In the genomic region with DNA sequence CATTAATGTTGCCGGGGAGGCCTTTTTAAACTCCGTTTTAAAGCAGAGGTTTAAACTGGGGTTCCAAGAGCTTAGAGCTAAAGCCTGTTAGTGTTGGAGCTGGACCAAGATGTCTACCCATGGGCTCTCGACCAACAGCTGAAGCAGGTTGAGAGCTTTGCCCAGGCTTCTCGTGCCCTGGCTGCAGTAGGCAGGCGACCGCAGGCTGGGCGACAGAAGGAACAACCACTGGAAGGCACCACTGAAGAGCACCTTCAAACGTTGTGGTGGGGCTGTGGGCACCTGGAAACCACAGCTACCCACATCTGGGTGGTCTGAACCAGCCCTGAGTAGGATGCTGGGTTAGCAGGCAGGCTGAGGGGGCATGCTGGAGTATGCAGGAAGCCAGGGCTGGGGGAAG, we compare ENCODE assay signal across 18 mouse cellular contexts.
DNase-seq lines count a peak whose midpoint lies in the region; ATAC-seq and TF ChIP-seq lines count a peak whose summit lies in the region.
"Had no signal": no experiment of that assay in that cellular context is flagged by ENCODE, and none has a peak within 500 bp of the region (broad histone marks: within the 10 kb centered on the region; RNA-seq: fewer than 3 reads in every experiment).

No protein-coding gene starts in this region.

- WGBS in hindbrain, postnatal 0 days = 77% methylated on average over 8 of the region's 8 CpGs
- WGBS in hindbrain, embryonic 12.5 days = 90% methylated on average over 8 of the region's 8 CpGs
- 9% methylated on average over 8 of the region's 8 CpGs for WGBS in thymus, adult 2 months

- peak; percentile 14 for DNase-seq in hindbrain, postnatal 0 days (ENCODE audit: low spot score)
- peak; percentile 12 for DNase-seq in thymus, adult 2 months
- DNase-seq in thymus, postnatal 25 days = peak; percentile 23
- DNase-seq in kidney, postnatal 25 days = no peak
- no peak for DNase-seq in kidney, adult 8-10 months
- DNase-seq: adrenal gland, adult 2 months; adrenal gland, postnatal 25 days; cerebellum, adult 18-20 months; cerebellum, adult 9-11 months; embryo, embryonic 11 days; gastrocnemius, postnatal 10 days had no signal

- H3K27me3 ChIP-seq in hindbrain, postnatal 0 days (ENCODE audit: insufficient read depth, low read length) = no peaks in the 10 kb centered on the region
- H3K27me3 ChIP-seq in hindbrain, embryonic 12.5 days = peaks cover 23% of the 10 kb centered on the region
- peaks cover 11% of the 10 kb centered on the region for H3K27me3 ChIP-seq in thymus, adult 2 months (ENCODE audit: control insufficient read depth, insufficient read depth, low read length)
- H3K27me3 ChIP-seq: hindbrain, embryonic 15.5 days had no signal

- H3K4me2 ChIP-seq in hindbrain, postnatal 0 days (ENCODE audit: low read depth, low read length) = no peak overlapping the region
- H3K4me2 ChIP-seq in hindbrain, embryonic 12.5 days (replicated peaks) = no peak overlapping the region
- H3K4me2 ChIP-seq: embryonic facial prominence, embryonic 15.5 days; heart, embryonic 12.5 days; hindbrain, embryonic 15.5 days had no signal

- no peak for TF ChIP-seq POLR2A in thymus, adult 2 months (IDR thresholded peaks at IDR 0.05; ENCODE audit: control insufficient read depth, extremely low read depth, insufficient read depth, low read length, poor library complexity)

- no peak for ATAC-seq in hindbrain, postnatal 0 days
- ATAC-seq in hindbrain, embryonic 12.5 days (ENCODE audit: low FRiP score) = no peak
- ATAC-seq: forebrain, embryonic 16.5 days had no signal

- no peak overlapping the region for H3K9ac ChIP-seq in hindbrain, postnatal 0 days (replicated peaks; ENCODE audit: low read length)
- no peak overlapping the region for H3K9ac ChIP-seq in hindbrain, embryonic 12.5 days
- H3K9ac ChIP-seq: embryonic facial prominence, embryonic 15.5 days; heart, embryonic 12.5 days; hindbrain, embryonic 15.5 days had no signal

- H3K36me3 ChIP-seq in hindbrain, postnatal 0 days (ENCODE audit: insufficient read depth, low read length) = no peaks in the 10 kb centered on the region
- no peaks in the 10 kb centered on the region for H3K36me3 ChIP-seq in hindbrain, embryonic 12.5 days
- no peaks in the 10 kb centered on the region for H3K36me3 ChIP-seq in thymus, adult 2 months (ENCODE audit: control insufficient read depth, insufficient read depth, low read length)
- H3K36me3 ChIP-seq: embryonic facial prominence, embryonic 15.5 days; heart, embryonic 12.5 days; hindbrain, embryonic 10.5 days; hindbrain, embryonic 15.5 days had no signal

- no peaks in the 10 kb centered on the region for H3K9me3 ChIP-seq in hindbrain, postnatal 0 days (ENCODE audit: low read length)
- H3K9me3 ChIP-seq in hindbrain, embryonic 12.5 days (replicated peaks) = no peaks in the 10 kb centered on the region
- H3K9me3 ChIP-seq: embryonic facial prominence, embryonic 15.5 days; hindbrain, embryonic 15.5 days had no signal

- no peak for TF ChIP-seq CTCF in hindbrain, postnatal 0 days (IDR thresholded peaks at IDR 0.05; ENCODE audit: low read depth)
- TF ChIP-seq CTCF in thymus, adult 2 months (IDR thresholded peaks at IDR 0.05; ENCODE audit: borderline replicate concordance, control insufficient read depth, extremely low read depth, insufficient read depth, low read length, poor library complexity) = no peak

- H3K4me1 ChIP-seq in hindbrain, postnatal 0 days (ENCODE audit: insufficient read depth, low read length) = peaks cover 13% of the 10 kb centered on the region; the same call in 1 of the 2 replicates
- peaks cover 28% of the 10 kb centered on the region for H3K4me1 ChIP-seq in hindbrain, embryonic 12.5 days
- peaks cover 9% of the 10 kb centered on the region for H3K4me1 ChIP-seq in thymus, adult 2 months (replicated peaks; ENCODE audit: control insufficient read depth, insufficient read depth, low read length)

- H3K4me3 ChIP-seq in hindbrain, postnatal 0 days (ENCODE audit: low read length) = no peak overlapping the region
- no peak overlapping the region for H3K4me3 ChIP-seq in hindbrain, embryonic 12.5 days
- no peak overlapping the region for H3K4me3 ChIP-seq in thymus, adult 2 months (ENCODE audit: control insufficient read depth, insufficient read depth, low read length)
- H3K4me3 ChIP-seq: embryonic facial prominence, embryonic 15.5 days; erythroblast, embryonic 14.5 days; heart, embryonic 12.5 days; hindbrain, embryonic 10.5 days; hindbrain, embryonic 15.5 days had no signal

- no peak overlapping the region for H3K27ac ChIP-seq in hindbrain, postnatal 0 days
- H3K27ac ChIP-seq in hindbrain, embryonic 12.5 days = no peak overlapping the region
- H3K27ac ChIP-seq in thymus, adult 2 months (ENCODE audit: control insufficient read depth, insufficient read depth, low read length) = no peak overlapping the region
- H3K27ac ChIP-seq: embryonic facial prominence, embryonic 15.5 days; hindbrain, embryonic 15.5 days had no signal

Comparison
In these comparisons a context has a peak if more than half of its experiments do, and no peak if none do; other contexts are left out.
1. DNase-seq: peak in hindbrain, postnatal 0 days (single experiment), thymus, adult 2 months (single experiment) and thymus, postnatal 25 days (single experiment); none in kidney, postnatal 25 days (0 of 2) and kidney, adult 8-10 months (0 of 2).